Mouse (Mus musculus) testis, adult 2 months (tissue): Measurements from ENCODE around the gene Zfp69.

Experiments
- CTCF ChIP-seq: fragments of 200-500 bp; IDR thresholded peaks from 2 replicates; pipeline ENCODE4 v1.5.1; 2012; ENCODE audit warnings: low read depth, mild to moderate bottlenecking, inconsistent platforms, low read length, moderate library complexity; ENCODE audit not compliant: control insufficient read depth, insufficient read depth, insufficient replicate concordance
- POLR2A ChIP-seq: fragments of 200-500 bp; IDR thresholded peaks from 2 replicates; pipeline ENCODE4 v1.6.1; 2012; ENCODE audit warnings: low read depth, mild to moderate bottlenecking, inconsistent platforms, low read length, moderate library complexity; ENCODE audit not compliant: control insufficient read depth

- TF ChIP-seq CTCF (no peak), POLR2A (no peak)
These were observed 70.6 kb downstream of the Zfp69 start for GRCm38 (mm10) chr4:120880731-120881432.
